Mouse (Mus musculus) CD4-positive, CD25-positive, alpha-beta regulatory T cell (primary cell): ENCODE results near the gene Sema6d. TPM values are rescaled to one million over a fixed set of nuclear protein-coding genes. Genes with fewer than 3 reads are reported as not detected.

ENCODE experiments used
- polyA plus RNA-seq: library from polyadenylated mRNA; unstranded; fragments of 100-300 nt; shearing (Covaris generic); gene quantifications from one replicate; pipeline ENCODE4 v1.2.1, GENCODE M21; 2017

Gene Sema6d
- polyA plus RNA-seq, result 0.96 TPM

DNA sequence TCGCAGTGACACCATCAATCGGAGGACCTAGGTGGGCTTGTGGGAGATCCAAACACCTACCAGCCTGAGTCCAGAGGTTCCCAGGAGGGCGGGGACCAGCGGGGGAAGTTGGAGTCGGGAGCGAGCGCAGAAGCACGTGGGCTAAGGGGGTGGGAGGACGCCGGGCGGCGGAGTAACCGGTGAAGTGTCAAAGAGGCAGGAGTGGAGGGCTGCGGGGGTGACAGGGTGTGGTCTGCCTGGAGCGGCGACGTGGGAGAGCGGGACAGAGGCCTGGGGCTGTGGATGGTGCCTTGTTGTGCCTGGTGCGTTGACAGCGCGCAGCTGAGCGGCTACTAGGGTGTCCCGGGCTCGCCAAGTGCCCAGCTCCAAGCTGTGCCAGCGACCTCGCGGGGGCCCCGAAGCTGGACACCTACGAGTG is at the start of gene Sema6d:
Gene Sema6d (plus strand): TSS at position 157 of the 418 bp plus-strand sequence.

